Mouse (Mus musculus) C2C12 (cell line): ENCODE measurements around the gene Atp6v1a. TPM values are rescaled to one million over a fixed set of nuclear protein-coding genes. Genes with fewer than 3 reads are reported as not detected.

Experiments
- H3K27me3 ChIP-seq: one replicate; pipeline ENCODE4 v1.6.1; 2011; ENCODE audit not compliant: control insufficient read depth, insufficient read depth, insufficient read length
- H3K36me3 ChIP-seq: one replicate; pipeline ENCODE4 v1.6.1; 2011; ENCODE audit not compliant: control insufficient read depth, insufficient read depth
- H3K4me3 ChIP-seq: one replicate; pipeline ENCODE4 v1.5.1; 2011; ENCODE audit warnings: mild to moderate bottlenecking, control low read depth; ENCODE audit not compliant: poor library complexity, insufficient read depth, severe bottlenecking
- H3K79me2 ChIP-seq: one replicate; pipeline ENCODE4 v1.6.1; 2011; ENCODE audit not compliant: control insufficient read depth, insufficient read depth
- H3K79me3 ChIP-seq: one replicate; pipeline ENCODE4 v1.6.1; 2011; ENCODE audit warnings: low read depth, control low read depth
- H3ac ChIP-seq: one replicate; pipeline ENCODE3; 2011; ENCODE audit warnings: low read depth; ENCODE audit not compliant: control insufficient read depth, insufficient read length
- CEBPB ChIP-seq: IDR thresholded peaks from one replicate; pipeline ENCODE4 v1.6.1; 2011; ENCODE audit warnings: low read depth, mild to moderate bottlenecking, control low read depth, moderate library complexity
- CTCF ChIP-seq: IDR thresholded peaks from one replicate; pipeline ENCODE4 v1.5.1; 2011; ENCODE audit not compliant: control insufficient read depth, insufficient read depth, insufficient read length
- FOSL1 ChIP-seq: IDR thresholded peaks from one replicate; pipeline ENCODE4 v1.8.0; 2011; ENCODE audit warnings: mild to moderate bottlenecking, low read length; ENCODE audit not compliant: poor library complexity, insufficient read depth, severe bottlenecking
- MAX ChIP-seq: IDR thresholded peaks from one replicate; pipeline ENCODE4 v1.6.1; 2011; ENCODE audit warnings: mild to moderate bottlenecking, control low read depth
- MYOD1 ChIP-seq: IDR thresholded peaks from one replicate; pipeline ENCODE4 v1.6.1; 2011; ENCODE audit warnings: low read depth; ENCODE audit not compliant: control insufficient read depth, insufficient read length
- MYOG ChIP-seq: IDR thresholded peaks from one replicate; pipeline ENCODE4 v1.6.1; 2011; ENCODE audit not compliant: control insufficient read depth, insufficient read length; ENCODE audit errors: extremely low read depth
- USF1 ChIP-seq: IDR thresholded peaks from one replicate; pipeline ENCODE4 v1.6.1; 2011; ENCODE audit warnings: low read depth, mild to moderate bottlenecking, control low read depth, moderate library complexity
- polyA plus RNA-seq: library from polyadenylated mRNA; unstranded; fragments of >200 nt; fragmentation: generic; extraction: Trizol; gene quantifications from one replicate; pipeline ENCODE4 v1.2.1, GENCODE M21; 2012; ENCODE audit warnings: missing spikeins

Atp6v1a gene
- polyA plus RNA-seq, 1 experiment: 29.1 TPM

GRCm38 (mm10) chr16:44141483-44141882 is 2.0 kb upstream of the Atp6v1a start:
- no peaks in the 10 kb centered on the region for H3K27me3 ChIP-seq
- H3K79me2 ChIP-seq: peaks cover 92% of the 10 kb centered on the region
- no peak for TF ChIP-seq MAX
- no peak for TF ChIP-seq CEBPB
- no peak for TF ChIP-seq MYOD1
- no peak for TF ChIP-seq FOSL1
- H3K36me3 ChIP-seq: peaks cover 21% of the 10 kb centered on the region
- peak overlapping the region; percentile 92 for H3K4me3 ChIP-seq
- peak overlapping the region; percentile 53 for H3ac ChIP-seq
- peaks cover 77% of the 10 kb centered on the region for H3K79me3 ChIP-seq

GRCm38 (mm10) chr16:44140186-44140787 is 782 bp upstream of the Atp6v1a start:
- H3K36me3 ChIP-seq: peaks cover 19% of the 10 kb centered on the region
- peaks cover 92% of the 10 kb centered on the region for H3K79me2 ChIP-seq
- TF ChIP-seq CTCF: peak; percentile 5
- peak; percentile 32 for TF ChIP-seq CEBPB
- TF ChIP-seq FOSL1: no peak
- TF ChIP-seq USF1: no peak
- peak; percentile 17 for TF ChIP-seq MAX
- TF ChIP-seq MYOG: no peak
- TF ChIP-seq MYOD1: no peak
- H3K79me3 ChIP-seq: peaks cover 68% of the 10 kb centered on the region
- peak overlapping the region; percentile 99 for H3ac ChIP-seq
- H3K27me3 ChIP-seq: no peaks in the 10 kb centered on the region
- H3K4me3 ChIP-seq: peak overlapping the region; percentile 92

GRCm38 (mm10) chr16:44138979-44139535 is 448 bp downstream of the Atp6v1a start:
- peaks cover 87% of the 10 kb centered on the region for H3K79me2 ChIP-seq
- no peaks in the 10 kb centered on the region for H3K27me3 ChIP-seq
- H3K4me3 ChIP-seq: peak overlapping the region; percentile 92
- peaks cover 63% of the 10 kb centered on the region for H3K79me3 ChIP-seq
- H3ac ChIP-seq: peak overlapping the region; percentile 91
- H3K36me3 ChIP-seq: peaks cover 8% of the 10 kb centered on the region
- TF ChIP-seq CEBPB (no peak), CTCF (no peak), USF1 (peak; percentile 88)

GRCm38 (mm10) chr16:44138377-44138978 is 1.0 kb downstream of the Atp6v1a start:
- peaks cover 82% of the 10 kb centered on the region for H3K79me2 ChIP-seq
- H3K27me3 ChIP-seq: no peaks in the 10 kb centered on the region
- peaks cover 5% of the 10 kb centered on the region for H3K36me3 ChIP-seq
- H3K79me3 ChIP-seq: peaks cover 57% of the 10 kb centered on the region
- TF ChIP-seq CEBPB: no peak
- TF ChIP-seq MAX: no peak
- no peak for TF ChIP-seq MYOG
- TF ChIP-seq MYOD1: no peak
- no peak for TF ChIP-seq FOSL1
- no peak for TF ChIP-seq CTCF
- TF ChIP-seq USF1: no peak
- H3ac ChIP-seq: peak overlapping the region; percentile 91
- H3K4me3 ChIP-seq: peak overlapping the region; percentile 92

GRCm38 (mm10) chr16:44136511-44137021 is 2.9 kb downstream of the Atp6v1a start:
- Histone ChIP-seq H3K79me3 (peaks cover 39% of the 10 kb centered on the region), H3K4me3 (no peak overlapping the region), H3K79me2 (peaks cover 72% of the 10 kb centered on the region), H3K36me3 (no peaks in the 10 kb centered on the region), H3K27me3 (no peaks in the 10 kb centered on the region), H3ac (no peak overlapping the region)
- TF ChIP-seq USF1: peak; percentile 12
- TF ChIP-seq FOSL1: no peak
- peak; percentile 20 for TF ChIP-seq CEBPB
- TF ChIP-seq MYOG: no peak

- Histone ChIP-seq H3K79me2 (peaks cover 68% of the 10 kb centered on the region), H3ac (no peak overlapping the region), H3K79me3 (peaks cover 26% of the 10 kb centered on the region), H3K4me3 (no peak overlapping the region), H3K36me3 (no peaks in the 10 kb centered on the region), H3K27me3 (no peaks in the 10 kb centered on the region)
- no peak for TF ChIP-seq CTCF
- TF ChIP-seq MYOD1: no peak
- no peak for TF ChIP-seq MAX
- TF ChIP-seq MYOG: no peak
- TF ChIP-seq CEBPB: no peak
These were observed 6.3 kb downstream of the Atp6v1a start for GRCm38 (mm10) chr16:44133187-44133586.
